Mouse (Mus musculus) liver, embryonic 11.5 days (tissue): Measurements from ENCODE around the gene Tmem25. TPM values are rescaled to one million over a fixed set of nuclear protein-coding genes. Genes with fewer than 3 reads are reported as not detected.

Experiments
- ATAC-seq: fragments of 200-750 bp; cut with Nextera tagmentation; replicated peaks from 2 replicates; pipeline ENCODE4 v1.8.0; 2017; ENCODE audit warnings: moderate number of reproducible peaks, mild to moderate bottlenecking, moderate TSS enrichment, moderate library complexity; ENCODE audit not compliant: low FRiP score
- DNase-seq: peaks from one replicate; pipeline ENCODE4 v3.0.0-alpha.2; 2017; ENCODE audit warnings: low spot score
- H3K27ac ChIP-seq: fragments of 300-500 bp; sonication (generic); 2 replicates; pipeline ENCODE4 v1.5.1; 2014; ENCODE audit warnings: mild to moderate bottlenecking, low read depth, low read length, control low read depth
- H3K27me3 ChIP-seq: fragments of 300-500 bp; sonication (generic); replicated peaks from 2 replicates; pipeline ENCODE4 v1.6.1; 2014; ENCODE audit warnings: low read length, mixed read lengths; ENCODE audit not compliant: control insufficient read depth, insufficient read depth
- H3K36me3 ChIP-seq: fragments of 300-500 bp; sonication (generic); 2 replicates; pipeline ENCODE4 v1.6.1; 2014; ENCODE audit warnings: mild to moderate bottlenecking, low read length, moderate library complexity, mixed read lengths; ENCODE audit not compliant: control insufficient read depth, insufficient read depth
- H3K4me1 ChIP-seq: fragments of 300-500 bp; sonication (generic); replicated peaks from 2 replicates; pipeline ENCODE4 v1.6.1; 2014; ENCODE audit warnings: low read length, mixed read lengths; ENCODE audit not compliant: control insufficient read depth, insufficient read depth
- H3K4me2 ChIP-seq: fragments of 300-500 bp; sonication (generic); 2 replicates; pipeline ENCODE4 v1.6.1; 2014; ENCODE audit warnings: mild to moderate bottlenecking, control low read depth, moderate library complexity
- H3K4me3 ChIP-seq: fragments of 300-500 bp; sonication (generic); 2 replicates; pipeline ENCODE4 v1.5.1; 2014; ENCODE audit warnings: low read depth, low read length, control low read depth
- H3K9ac ChIP-seq: fragments of 300-500 bp; sonication (generic); 2 replicates; pipeline ENCODE4 v1.6.1; 2014; ENCODE audit warnings: low read depth, low read length, control low read depth
- H3K9me3 ChIP-seq: fragments of 300-500 bp; sonication (generic); 2 replicates; pipeline ENCODE4 v1.6.1; 2016; ENCODE audit warnings: low read length, inconsistent platforms, mixed read lengths; ENCODE audit not compliant: control insufficient read depth
- WGBS: fragments of 180-500 bp; shearing (Covaris S2); extraction: QIAGEN DNeasy Blood & Tissue Kit; methylation state at CpG from one replicate; pipeline ENCODE4 v1.1.7; 2014; 5-methylcytosine and 5-hydroxymethylcytosine counted together
- polyA plus RNA-seq: library from polyadenylated mRNA; unstranded; fragments of >200 nt; fragmentation: Nextera tagmentation; extraction: Ambion mirVana; gene quantifications from 2 replicates; pipeline ENCODE4 v1.2.1, GENCODE M21; 2014

Tmem25 gene
- polyA plus RNA-seq, result 1.2 and 1.6 TPM in 2 replicates

DNA sequence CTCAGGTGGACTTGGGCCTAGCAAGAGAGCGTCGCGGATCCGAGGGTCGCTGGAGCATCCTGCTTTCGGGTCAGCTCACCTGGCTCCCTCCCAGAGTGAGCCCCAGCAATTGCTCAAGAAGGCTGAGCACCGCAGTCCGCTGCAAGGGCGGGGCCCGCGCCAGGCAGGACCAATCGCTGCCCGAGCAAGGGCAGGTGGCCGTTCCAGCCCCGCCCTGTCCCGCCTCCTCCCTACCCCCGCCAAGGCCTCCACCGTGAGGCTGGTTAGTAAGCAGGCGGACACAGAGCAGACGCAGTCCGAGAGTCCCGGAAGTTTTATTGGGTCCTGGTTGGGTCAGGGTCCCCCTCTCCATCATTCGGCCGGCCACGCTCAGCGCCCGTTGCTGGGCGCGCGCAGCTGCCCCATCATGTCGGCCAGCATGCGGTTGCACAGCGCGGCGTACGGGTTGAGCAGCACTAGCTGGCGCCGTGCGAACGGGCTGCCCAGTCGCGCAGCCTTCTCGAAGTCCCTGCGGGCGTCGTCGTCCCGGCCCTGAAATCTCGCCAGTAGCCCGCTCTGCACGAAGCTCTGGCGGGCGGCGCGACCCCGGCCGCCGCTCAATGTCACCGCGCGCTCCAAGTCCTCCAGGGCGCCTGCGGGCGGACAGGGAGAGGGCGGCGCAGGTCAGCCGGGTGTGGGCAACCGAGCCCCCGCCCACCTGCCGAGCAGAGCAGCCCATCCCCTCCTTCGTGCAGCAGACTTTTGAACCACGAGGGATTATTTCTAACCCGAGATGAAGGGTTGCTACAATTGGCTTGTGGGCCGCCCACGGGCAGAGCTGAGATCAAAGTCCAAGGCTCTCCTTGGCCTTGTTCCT, at the start of gene Tmem25:
Gene Tmem25 (minus strand): TSS at position 206 of the 856 bp plus-strand sequence.
- under 1% methylated on average over 75 of the region's 75 CpGs for WGBS
- Histone ChIP-seq H3K4me1 (peaks cover 14% of the 10 kb centered on the region), H3K27ac (peak within 1 kb of the TSS; percentile 71; the same call in 1 of the 2 replicates), H3K27me3 (peaks cover 19% of the 10 kb centered on the region), H3K4me3 (peak within 1 kb of the TSS; percentile 72), H3K9me3 (no peaks in the 10 kb centered on the region), H3K4me2 (peak within 1 kb of the TSS; percentile 99), H3K9ac (peak within 1 kb of the TSS; percentile 72), H3K36me3 (no peaks in the 10 kb centered on the region)
- DNase-seq (peak; percentile 87), ATAC-seq (peak; percentile 95)

DNA sequence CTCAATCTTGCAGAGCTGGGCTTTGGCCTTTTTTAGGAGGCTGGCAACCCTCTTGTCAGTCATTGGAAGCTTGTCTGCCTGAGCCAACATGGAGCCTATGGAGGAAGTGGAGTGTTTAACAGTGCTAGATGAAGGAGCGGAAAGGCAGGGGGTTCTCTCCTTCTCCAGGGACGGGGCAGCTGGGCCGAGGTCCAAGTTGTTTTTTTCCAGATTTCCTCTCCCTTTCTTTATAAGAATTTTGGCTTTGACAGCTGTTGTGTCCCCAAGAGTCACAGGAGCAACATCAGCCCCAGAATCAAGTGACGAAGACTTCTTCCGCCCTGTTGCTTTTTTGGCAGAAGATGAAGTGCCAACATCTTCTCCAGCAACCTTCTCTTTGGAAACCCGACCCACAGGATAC, 48.3 kb upstream of the Tmem25 start:
- Histone ChIP-seq H3K27ac (no peak overlapping the region), H3K9me3 (no peaks in the 10 kb centered on the region), H3K36me3 (peaks cover 41% of the 10 kb centered on the region), H3K9ac (no peak overlapping the region), H3K27me3 (no peaks in the 10 kb centered on the region), H3K4me3 (no peak overlapping the region), H3K4me1 (no peaks in the 10 kb centered on the region), H3K4me2 (no peak overlapping the region)
- 95% methylated on average over 6 of the region's 6 CpGs for whole genome bisulfite sequencing
- DNase-seq, result no peak
- ATAC-seq, result no peak

DNA sequence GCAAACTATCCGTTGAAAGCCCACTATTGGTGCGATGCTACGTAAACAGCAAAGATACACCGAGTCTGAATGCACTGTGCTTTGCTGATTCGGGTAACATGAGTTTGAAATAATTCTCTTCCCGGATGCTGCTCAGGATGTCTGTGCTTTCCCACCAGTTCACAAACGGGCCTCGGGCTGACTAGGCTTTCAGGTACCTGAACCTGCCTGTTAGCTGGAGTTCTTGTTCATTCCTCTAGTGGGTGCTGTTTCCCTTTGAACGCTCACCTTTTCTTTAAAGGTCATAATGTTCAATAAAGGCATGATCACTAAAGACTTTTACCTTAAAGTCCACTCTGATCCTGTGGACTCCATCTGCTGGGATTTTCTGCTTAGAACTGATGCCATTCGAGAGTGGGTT, 42.1 kb upstream of the Tmem25 start:
- H3K9ac ChIP-seq, result no peak overlapping the region
- no peak overlapping the region for H3K4me3 ChIP-seq
- no peaks in the 10 kb centered on the region for H3K27me3 ChIP-seq
- peaks cover 41% of the 10 kb centered on the region for H3K36me3 ChIP-seq
- no peak overlapping the region for H3K4me2 ChIP-seq
- H3K4me1 ChIP-seq, result no peaks in the 10 kb centered on the region
- WGBS, result 89% methylated on average over 10 of the region's 10 CpGs
- H3K27ac ChIP-seq, result no peak overlapping the region
- DNase-seq (no peak), ATAC-seq (no peak)
- H3K9me3 ChIP-seq, result no peaks in the 10 kb centered on the region

DNA sequence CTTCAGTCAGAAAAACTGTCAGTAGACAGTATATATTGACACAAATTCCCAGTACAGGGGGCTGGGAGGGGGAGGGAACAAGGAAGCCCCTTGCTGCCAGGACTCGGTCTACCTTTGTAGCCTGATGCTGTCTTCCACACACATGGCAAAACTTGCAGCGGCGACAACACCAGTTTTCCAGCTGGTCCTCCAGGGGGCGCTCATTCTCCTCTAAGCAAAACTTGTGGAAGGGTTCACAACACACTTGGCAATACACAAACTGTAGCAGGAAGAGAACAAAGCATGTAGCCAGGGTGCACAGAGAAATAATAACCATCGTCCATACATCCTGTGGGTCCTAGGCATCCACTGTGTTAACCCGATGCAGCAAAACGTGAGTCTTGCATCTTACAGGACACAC, 37.3 kb upstream of the Tmem25 start:
- Histone ChIP-seq H3K9ac (no peak overlapping the region), H3K4me3 (no peak overlapping the region), H3K27ac (no peak overlapping the region), H3K36me3 (peaks cover 37% of the 10 kb centered on the region), H3K9me3 (no peaks in the 10 kb centered on the region), H3K4me2 (no peak overlapping the region), H3K4me1 (no peaks in the 10 kb centered on the region), H3K27me3 (no peaks in the 10 kb centered on the region)
- peak; percentile 57 for DNase-seq
- no peak; the same call in 1 of the 2 replicates for ATAC-seq
- 53% methylated on average over 7 of the region's 7 CpGs for WGBS

DNA sequence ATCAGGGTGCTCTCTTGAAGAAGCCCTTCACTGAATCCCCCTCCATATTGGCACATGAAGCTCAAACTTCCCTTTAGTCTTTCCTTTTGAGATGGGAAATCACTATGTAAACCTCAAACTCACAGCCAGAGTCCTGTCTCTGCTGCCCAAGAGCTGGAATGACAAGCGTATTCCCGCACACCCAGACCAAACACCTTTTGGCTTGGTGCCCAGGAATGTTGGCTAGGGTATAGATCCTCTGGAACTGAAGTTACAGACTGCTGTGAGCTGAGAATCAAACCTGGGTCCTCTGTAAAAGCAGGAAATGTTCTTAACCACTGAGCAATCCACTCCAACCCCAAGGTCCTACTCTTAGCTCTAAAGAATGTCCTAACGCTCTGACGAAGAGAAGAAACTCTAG, 33.2 kb upstream of the Tmem25 start:
- no peak for DNase-seq
- Histone ChIP-seq H3K36me3 (peaks cover 51% of the 10 kb centered on the region), H3K9ac (no peak overlapping the region), H3K4me2 (no peak overlapping the region), H3K9me3 (no peaks in the 10 kb centered on the region), H3K4me1 (no peaks in the 10 kb centered on the region), H3K27ac (no peak overlapping the region), H3K27me3 (no peaks in the 10 kb centered on the region), H3K4me3 (no peak overlapping the region)
- 91% methylated on average over 4 of the region's 4 CpGs for WGBS
- no peak for ATAC-seq

DNA sequence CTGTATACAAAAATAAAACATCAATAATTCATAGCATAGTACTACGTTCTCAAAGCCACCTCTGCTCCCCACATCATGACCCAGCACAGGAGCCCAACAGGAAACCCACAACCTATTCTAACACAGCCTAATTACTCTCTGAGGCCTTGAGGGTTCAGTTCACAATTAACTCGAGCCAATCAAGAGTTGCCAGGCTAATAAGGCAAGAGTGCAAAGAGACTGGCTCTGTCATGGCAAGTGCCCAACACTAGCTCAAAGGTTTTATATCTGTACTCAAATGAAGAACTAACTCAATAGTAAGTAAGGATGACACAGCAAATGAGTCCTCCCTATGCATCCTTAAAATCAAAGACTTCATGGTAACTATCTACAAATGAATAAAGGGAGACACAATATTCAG, 31.4 kb upstream of the Tmem25 start:
- Histone ChIP-seq H3K4me1 (no peaks in the 10 kb centered on the region), H3K9me3 (no peaks in the 10 kb centered on the region), H3K4me2 (no peak overlapping the region), H3K36me3 (peaks cover 55% of the 10 kb centered on the region), H3K27me3 (no peaks in the 10 kb centered on the region), H3K27ac (no peak overlapping the region), H3K4me3 (no peak overlapping the region), H3K9ac (no peak overlapping the region)
- 84% methylated on average over 2 of the region's 2 CpGs for WGBS
- no peak for DNase-seq
- no peak for ATAC-seq

DNA sequence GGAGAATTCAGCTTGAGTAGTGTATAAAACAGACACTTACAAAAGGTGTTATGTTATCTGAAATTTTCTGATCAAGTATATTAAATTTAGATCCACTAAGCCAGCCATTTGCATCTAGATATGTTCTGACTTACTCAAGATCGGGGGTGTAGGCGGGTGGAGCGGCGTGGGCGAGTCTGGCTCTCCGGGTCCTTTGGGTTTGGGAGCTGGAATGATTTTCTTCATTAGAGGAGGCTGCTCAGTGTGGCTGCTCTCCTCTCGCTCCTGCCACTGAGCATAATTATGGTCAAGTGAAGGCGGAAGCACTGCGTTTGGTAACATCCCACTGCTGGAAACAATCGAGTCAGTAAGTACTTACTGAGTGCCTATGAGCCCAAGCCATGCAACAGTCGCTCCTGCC, 29.8 kb upstream of the Tmem25 start:
- Histone ChIP-seq H3K27ac (no peak overlapping the region), H3K4me3 (no peak overlapping the region), H3K4me2 (no peak overlapping the region), H3K36me3 (peaks cover 67% of the 10 kb centered on the region), H3K4me1 (no peaks in the 10 kb centered on the region), H3K9ac (no peak overlapping the region), H3K27me3 (no peaks in the 10 kb centered on the region), H3K9me3 (no peaks in the 10 kb centered on the region)
- whole genome bisulfite sequencing, result 91% methylated on average over 11 of the region's 11 CpGs
- ATAC-seq (no peak), DNase-seq (no peak)

DNA sequence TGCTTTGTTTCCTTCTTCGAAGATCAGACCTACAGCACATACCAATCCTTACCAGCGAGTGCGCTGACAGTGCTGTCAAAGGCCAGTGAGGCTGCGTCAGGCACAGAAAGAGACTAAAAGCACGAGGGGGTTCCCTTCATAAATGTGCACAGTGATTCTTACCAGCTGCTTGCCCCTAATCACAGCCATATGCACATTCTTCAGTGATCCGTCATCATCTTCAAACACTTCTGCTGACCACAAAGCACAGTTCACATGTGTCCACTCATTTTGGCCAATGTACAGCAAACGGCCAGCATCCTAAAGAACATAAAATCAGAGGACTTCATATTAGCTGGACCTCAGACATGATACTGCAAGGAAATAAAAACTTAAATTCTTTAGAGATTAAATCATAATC, 27.6 kb upstream of the Tmem25 start:
- Histone ChIP-seq H3K9ac (no peak overlapping the region), H3K4me1 (no peaks in the 10 kb centered on the region), H3K9me3 (no peaks in the 10 kb centered on the region), H3K27ac (no peak overlapping the region), H3K4me3 (no peak overlapping the region), H3K36me3 (peaks cover 75% of the 10 kb centered on the region), H3K27me3 (no peaks in the 10 kb centered on the region), H3K4me2 (no peak overlapping the region)
- no peak for ATAC-seq
- WGBS, result 87% methylated on average over 7 of the region's 7 CpGs
- no peak for DNase-seq
